Mouse (Mus musculus) megakaryocyte progenitor cell, adult 5-6 weeks (primary cell): Measurements from ENCODE around the gene Slc15a1. TPM values are rescaled to one million over a fixed set of nuclear protein-coding genes. Genes with fewer than 3 reads are reported as not detected.
A peak's percentile ranks its signal among the peaks of the same experiment; 100 is the strongest.
"Not testable (repeated sequence)": the region's sequence is repeated elsewhere in the genome, so short reads cannot be mapped to it uniquely, and the experiment has no call there.

Source experiments
- ATAC-seq: replicated peaks from 2 replicates; pipeline ENCODE4 v1.8.0; 2016; ENCODE audit warnings: mild to moderate bottlenecking, moderate TSS enrichment, inconsistent platforms; ENCODE audit not compliant: poor library complexity
- total RNA-seq, 2 experiments: library from RNA; stranded (forward) in 1 of 2; stranded (reverse) in 1 of 2; fragments of 157-497, 149-512 nt in 1 of 2; fragments of 200-1000 nt in 1 of 2; gene quantifications; 2 replicates each; pipeline versions ENCODE4 v1.2.3 to v1.2.4; 2015 to 2017

The Slc15a1 gene
- total RNA-seq, 2 experiments from 2014 or later = not detected

DNA sequence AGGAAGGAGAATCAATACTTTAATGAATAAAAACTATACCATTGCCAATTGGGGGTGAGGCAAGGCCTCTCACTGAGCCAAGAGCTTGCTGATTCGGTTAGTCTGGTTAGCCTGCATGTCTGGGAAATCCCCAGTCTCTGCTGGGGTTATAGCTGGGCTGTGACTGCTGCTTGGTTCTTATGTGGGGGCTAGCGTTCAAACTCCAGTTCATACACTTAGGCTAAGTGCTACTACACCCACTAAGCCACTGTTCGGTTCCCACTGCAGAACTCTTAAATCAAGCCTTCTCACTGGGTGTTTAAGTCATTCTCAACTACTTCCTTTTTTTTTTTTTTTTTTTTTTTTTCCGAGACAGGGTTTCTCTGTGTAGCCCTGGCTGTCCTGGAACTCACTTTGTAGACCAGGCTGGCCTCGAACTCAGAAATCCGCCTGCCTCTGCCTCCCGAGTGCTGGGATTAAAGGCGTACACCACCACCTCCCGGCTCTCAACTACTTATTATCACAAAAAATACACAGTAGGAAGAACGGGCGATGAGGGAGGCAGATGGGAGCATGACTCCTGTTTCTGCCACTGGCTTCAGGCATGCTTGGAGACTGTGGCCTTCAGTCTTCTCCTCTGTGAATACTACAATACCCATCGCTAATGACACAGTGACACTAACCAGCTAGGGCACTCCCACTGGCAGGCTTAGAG is 88.3 kb downstream of the Slc15a1 start:
- peak; percentile 55 for ATAC-seq

GRCm38 (mm10) chr14:121414635-121415241 is 90.3 kb downstream of the Slc15a1 start:
- ATAC-seq = no peak

GRCm38 (mm10) chr14:121413726-121414125 is 91.3 kb downstream of the Slc15a1 start:
- not testable (repeated sequence) for ATAC-seq

Other genes with a start within 250 kb of the Slc15a1 start
- 97.1 and 100 TPM in 2 replicates for gene Stk24, start 125.2 kb downstream of the Slc15a1 start, total RNA-seq (2015)
- gene Stk24, start 125.2 kb downstream of the Slc15a1 start, total RNA-seq (2017) = 73.4 and 76.7 TPM in 2 replicates